Mouse (Mus musculus) left cerebral cortex, adult 9 months (tissue): ENCODE results near the gene Selenoi.
"Not testable (repeated sequence)": the region's sequence is repeated elsewhere in the genome, so short reads cannot be mapped to it uniquely, and the experiment has no call there.

Experiments
- DNase-seq, 2 experiments: peaks; one replicate each; pipeline ENCODE4 v3.0.0; 2022; ENCODE audit warnings: low spot score in 2 of 2

Gene Selenoi

DNA sequence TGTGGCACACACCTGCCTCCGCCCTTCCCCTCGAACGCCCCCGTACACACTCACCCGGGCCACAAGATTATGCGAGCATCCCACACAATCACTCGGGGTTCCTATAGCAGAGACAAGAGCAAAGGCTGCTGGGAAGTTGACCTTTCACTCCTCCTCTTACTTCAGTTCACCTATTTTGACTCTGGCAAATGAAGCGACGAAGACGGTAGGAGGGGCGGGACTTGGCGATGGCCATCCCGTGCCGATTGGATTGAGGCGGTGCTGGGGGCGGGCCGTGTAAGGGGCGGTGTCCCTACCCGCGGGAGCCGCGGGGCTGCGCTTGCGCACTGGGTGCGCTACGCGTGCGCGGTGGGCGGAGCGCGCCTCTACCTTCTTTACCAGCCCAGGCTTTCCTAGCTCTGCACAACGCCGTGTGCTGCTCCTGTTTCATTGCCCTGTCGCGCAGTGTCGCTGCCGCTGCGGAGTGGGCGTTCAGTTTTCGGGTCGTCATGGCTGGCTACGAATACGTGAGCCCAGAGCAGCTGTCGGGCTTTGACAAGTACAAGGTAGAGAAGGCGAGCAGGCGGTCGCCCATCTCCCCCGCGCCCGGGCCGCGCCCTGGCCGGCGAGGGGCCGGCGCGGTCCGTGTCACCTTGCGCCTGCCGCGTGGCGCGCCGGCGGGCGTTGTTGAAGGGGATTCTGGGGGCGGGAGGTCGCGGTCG lies at the start of gene Selenoi:
Selenoi (plus strand) TSS at position 311 of the 701 bp plus-strand sequence.
- peak; percentile 98 to 99 for DNase-seq

DNA sequence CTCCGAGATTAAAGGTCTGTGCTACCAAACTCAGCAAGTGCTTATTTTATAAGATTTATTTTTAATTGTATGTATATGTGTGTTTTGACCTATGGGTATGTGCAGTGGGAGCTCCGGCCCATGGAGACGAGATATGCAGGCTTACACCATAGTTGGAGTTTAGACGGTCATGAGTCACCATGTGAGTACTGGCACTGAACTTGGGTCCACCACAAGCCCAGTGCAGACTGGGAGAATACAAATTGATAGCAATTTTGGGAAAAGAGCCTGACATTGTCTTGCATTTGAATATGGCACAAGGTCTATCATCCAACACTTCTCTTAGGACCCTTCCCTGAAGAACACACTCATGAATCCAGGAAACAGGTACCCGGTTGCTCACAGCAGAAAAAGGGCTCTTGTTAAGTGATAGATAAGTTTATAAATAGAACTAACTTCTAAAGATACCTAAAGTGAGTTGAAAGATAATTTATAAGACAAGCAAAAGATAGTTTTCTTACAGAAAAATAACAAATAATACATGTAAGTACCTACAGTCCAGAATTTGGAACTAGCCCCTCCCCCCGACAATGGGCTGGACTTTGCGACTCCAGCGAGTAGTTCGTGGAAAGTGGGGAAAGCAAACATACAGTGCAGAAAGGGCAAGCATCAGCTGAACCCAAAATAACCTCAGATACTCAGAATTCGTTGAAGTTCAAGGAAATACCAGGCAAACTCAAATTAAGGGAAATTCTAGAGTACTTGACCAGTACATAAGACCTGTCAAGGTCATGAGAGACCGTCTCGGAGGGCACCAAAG lies 44.5 kb upstream of the Selenoi start:
- DNase-seq = no peak

DNA sequence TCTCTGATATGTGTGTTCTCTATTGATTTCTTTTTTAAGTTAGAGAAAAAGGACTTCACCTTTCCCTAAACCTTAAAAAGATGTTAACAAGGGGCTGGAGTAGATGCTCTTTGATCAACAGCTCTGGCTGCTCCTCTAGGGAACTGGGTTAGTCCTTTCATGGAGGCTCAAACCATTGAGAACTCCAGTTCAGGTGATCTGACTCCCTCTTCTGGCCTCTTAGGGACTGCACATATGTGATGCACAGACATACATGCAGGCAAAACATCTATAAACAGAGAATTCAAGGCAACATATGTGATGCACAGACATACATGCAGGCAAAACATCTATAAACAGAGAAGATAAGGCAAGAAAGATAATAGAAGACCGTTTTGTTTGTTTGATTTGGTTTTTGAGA lies 39.9 kb upstream of the Selenoi start:
- DNase-seq = no peak

DNA sequence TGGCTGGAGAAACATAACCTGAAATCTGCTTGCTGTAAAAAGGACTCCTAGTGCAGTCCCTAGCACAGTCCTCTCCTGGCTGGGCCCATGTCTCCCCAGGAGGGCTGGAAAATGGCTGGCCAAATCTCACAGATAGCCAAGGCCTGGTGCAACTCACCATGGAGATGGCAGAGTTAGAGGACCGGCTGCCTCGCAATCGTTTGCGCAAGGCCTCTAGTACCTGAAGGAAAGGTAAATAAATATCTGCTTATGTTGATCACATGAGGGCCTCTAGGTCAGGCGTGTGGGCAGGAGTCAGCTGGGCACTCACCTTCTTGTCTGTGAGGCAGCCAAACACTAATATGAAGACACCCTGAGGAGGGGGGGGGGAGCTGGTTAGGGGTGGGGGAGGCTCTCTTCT lies 37.0 kb upstream of the Selenoi start:
- DNase-seq = no peak

DNA sequence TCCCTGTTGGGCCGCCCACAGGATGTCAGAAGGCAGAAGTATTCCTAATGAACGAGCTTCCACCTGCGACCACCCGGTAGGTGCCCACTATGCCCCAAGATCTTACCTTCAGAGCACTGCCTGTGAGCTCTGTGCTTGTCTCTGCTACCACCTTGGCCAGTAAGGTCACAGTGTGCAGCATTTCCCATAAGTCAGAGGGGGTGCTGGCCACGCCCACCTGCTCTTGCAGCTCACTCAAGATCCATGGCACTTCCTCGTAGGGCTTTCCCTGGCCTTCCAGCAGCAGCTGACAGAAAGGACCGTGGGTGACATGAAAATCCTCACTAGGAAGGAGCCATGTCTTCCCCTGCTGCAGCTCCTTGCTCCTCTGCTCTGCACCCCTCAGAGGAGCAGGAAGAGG lies 34.1 kb upstream of the Selenoi start:
- DNase-seq = no peak

DNA sequence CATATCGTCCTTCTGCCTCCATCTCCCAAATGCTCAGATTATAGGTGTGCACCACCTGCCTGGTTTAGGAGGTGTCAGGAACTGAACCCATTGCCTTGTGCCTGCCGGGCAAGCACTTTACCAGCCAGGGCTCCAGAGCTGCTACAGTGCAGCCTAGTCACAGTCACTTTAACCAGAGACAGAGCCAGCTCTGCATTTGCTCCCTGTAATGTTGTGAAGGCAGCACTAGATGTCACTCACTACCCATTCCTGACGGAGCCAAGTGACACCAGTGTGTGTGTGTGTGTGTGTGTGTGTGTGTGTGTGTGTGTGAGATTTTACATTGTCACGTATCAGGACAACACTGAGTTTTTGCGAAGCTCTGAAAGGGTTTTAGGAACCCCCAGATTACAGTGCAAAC lies 30.9 kb upstream of the Selenoi start:
- DNase-seq = peak in 1 of 2 experiments; percentile 34

DNA sequence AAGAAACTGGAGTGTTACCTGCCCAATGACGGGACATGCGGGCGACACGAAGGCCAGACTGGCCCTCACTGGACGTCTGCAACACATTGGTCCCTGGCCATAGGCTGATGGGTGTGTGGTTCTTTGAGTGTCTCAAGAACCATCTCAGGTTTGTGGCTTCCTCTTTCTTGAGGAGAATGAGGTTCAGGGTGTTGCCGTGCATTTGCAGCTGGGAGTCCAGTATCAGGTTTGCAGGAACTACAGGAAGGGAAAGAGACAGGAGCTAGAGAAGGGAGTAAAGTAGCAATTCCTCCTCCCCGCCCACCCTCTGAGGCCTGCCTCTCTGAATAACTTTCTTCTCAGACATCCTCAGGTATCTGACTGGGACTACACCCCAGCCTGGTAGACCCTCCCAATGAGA lies 30.2 kb upstream of the Selenoi start:
- DNase-seq = no peak

DNA sequence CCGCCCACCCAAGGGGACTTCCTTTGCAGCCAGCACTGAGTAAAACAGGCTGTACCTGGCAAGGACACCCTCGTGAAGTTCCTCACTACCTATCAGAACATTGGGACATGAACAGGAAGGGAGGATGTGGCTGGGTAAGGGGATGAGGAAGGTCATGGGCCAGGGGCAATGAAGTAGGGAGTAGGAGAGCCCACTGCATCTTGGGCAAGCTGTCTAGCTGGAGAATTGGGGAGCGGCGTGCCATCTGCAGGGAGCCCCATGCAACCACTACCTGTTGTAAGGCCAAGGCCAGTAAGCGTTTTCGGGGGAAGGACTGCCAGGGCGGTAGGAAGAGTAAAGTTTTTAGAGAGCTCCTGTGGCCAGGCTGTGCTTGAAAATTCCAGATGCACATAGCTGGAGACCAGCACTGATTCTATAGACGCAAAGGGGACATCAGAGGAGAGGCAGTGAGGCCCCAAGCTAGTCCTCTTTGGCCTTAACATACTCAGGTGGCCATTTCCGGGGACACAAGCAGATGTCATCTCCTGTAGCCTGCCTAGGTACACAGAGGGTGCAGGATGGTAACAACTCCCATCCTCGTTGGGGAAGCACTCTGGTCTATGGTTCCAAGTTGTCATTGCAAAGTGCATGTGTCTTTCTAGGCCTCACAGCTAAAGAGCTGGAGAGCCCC lies 29.0 kb upstream of the Selenoi start:
- DNase-seq = no peak

DNA sequence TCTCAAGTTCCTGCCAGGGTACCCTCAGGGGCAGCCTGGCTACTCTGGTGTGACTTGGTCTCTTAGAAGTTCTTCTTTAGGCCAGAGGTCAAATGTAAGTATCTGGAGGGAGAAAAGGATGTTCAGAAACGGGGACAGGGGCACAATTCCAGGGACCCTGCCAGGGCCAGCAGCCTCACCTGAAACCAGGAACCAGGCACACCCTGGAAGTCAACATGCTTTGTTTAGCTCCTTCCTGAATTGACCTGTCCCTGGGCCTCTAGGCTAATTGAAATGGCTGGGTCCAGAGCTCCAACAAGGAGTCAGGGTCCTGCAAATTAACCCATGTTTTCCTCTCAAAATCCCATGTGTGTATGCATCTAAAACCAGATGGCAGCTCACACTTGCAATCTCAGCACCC lies 27.9 kb upstream of the Selenoi start:
- DNase-seq = no peak

DNA sequence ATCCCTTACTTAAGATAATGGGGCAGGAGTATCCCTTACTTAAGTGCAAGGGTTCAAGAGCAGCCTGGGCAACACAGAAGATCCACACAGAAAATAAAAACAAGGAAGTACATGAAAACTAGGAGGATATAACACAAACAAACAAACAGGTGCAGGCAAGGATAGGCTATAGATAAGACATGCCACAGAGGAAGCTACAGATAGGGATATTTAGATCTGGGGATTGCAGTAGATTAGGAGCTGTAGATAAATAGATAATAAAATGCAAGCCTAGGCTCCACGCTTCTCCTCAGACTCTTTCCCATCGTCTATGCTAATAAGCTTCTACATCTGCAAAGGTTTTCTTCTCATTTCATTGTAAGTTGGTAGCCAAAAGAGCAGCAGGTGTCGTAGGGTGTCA lies 27.3 kb upstream of the Selenoi start:
- no peak for DNase-seq

DNA sequence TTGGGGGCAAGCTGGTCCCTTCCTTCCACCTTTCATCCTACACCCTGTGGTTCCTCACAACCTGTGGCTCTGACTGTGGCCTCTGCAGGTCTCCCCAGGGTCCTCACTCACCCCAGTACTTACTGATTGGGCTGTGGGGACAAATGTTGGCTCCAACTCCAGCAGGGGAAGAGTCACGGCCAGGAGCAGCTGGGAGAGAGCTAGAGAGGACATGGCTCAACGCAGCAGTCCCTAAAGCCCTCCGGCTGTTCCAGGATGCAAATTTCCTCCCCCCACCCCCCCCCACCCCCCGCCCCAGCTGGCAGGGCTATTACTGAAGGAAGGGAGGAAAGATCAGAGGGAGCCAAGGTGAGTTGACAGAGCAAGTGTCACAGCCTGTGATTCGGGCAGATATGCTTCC lies 26.9 kb upstream of the Selenoi start, which contains the start of gene Adgrf3:
Adgrf3 (minus strand) TSS at position 230 of the 400 bp plus-strand sequence.
- no peak for DNase-seq

DNA sequence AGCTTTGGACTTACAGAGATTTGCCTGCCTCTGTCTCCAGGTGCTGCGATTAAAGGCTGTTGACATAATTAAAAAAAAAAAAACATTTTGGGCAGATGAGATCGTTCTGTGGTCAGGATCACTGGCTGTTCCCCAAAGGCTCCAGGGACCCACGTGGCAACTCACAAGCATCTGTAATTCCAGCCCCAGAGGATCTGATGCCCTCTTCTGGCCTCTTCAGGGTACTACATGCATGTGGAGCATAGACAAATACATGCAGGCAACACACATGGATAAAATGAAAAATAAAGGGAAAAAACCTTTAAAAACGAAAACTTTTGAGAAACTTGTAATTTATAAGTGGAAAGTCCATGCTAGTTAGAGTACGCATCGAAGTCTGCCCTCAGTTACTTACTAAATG lies 25.1 kb upstream of the Selenoi start:
- DNase-seq = no peak

DNA sequence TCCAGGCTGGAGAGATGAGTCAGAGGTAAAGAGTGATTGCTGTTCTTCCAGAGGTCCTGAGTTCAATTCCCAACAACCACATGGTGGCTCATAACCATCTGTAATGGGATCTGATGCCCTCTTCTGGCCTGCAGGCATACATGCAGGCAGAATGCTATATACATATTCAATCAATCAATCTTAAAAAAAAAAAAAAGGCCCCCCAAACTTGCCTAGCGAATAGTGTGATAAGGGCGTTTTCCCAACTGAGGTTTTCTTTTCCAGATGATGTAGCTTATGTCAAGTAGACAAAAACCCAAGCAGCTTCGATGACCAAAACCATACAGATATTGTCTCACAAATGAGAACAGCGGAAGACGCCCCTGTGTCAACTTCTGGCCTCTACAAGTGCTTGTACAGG lies 21.6 kb upstream of the Selenoi start:
- not testable (repeated sequence) for DNase-seq

DNA sequence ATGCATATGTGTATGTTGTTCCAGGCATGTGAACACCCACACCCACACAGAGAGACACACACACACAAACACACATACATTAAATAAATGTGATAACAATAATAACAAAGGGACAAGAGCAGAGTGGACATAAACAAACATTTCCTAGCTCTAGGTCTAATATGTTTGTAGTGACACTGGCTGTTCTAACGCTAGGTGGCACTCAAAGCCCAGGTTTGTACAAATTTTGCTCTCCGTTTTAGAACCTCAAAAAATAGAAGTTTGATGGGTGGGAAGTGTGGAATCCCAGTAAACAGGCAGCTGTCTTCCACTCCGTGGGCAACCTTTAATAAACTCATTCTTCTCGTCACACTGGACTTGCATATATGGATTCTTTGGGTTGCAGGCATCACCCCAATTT lies 17.5 kb upstream of the Selenoi start:
- DNase-seq = peak in 1 of 2 experiments; percentile 67

DNA sequence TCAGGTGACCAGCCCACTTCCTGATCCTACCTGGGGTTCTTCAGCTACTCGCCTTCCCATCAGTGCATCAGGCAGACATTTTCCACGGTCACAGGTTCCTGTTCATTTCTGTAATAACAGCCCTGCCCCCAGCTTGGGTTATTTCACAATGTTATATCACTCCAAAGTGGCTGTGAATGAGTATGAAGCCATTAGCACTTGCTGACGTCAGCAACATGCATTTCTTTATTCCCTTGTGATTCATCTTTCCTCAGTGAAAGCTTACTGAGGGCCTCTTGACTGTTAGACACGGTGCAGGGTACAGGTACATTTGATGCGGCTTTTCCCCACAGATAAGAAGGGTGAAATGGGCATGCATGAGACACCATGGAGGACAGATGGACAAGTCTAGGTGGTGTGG lies 16.4 kb upstream of the Selenoi start:
- DNase-seq = no peak

DNA sequence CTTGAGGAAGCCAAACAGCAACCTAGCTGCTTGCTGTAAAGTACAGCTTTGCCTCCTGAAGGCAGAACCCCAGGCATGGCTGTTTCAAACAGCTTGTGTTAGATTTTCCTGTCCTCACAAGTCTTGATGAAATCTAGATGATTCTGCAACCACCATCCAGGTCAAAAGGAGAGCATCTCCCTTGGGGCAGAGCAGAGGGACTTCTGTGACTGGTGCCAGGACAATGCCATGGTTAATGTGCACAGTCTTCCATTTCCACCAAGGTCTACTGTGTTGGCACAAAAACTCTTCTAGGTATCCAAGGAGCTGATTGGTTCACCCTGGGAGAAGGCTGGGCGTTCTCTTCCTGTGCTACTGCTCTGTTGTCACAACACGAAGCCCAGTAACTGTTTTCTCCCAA lies 12.7 kb upstream of the Selenoi start:
- DNase-seq = no peak

DNA sequence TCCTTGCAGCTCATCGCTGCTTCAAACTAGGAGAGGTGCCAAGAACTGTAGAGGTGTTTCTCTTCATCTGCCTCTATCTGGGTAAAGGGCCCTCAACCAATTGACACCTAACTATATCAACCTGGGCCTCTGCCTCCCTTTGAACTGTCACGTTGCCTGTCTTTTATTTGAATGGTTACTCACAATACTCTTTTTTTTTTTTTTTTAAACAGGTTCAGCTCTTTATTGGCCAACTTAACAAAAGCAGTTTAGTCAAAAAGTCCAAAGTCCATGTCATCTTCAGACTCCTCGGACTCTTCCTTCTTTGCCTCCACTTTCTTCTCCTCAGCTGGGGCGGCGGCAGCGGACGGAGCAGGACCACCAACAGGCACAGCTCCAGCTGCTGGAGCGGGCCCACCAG lies 11.7 kb upstream of the Selenoi start:
- no peak for DNase-seq

DNA sequence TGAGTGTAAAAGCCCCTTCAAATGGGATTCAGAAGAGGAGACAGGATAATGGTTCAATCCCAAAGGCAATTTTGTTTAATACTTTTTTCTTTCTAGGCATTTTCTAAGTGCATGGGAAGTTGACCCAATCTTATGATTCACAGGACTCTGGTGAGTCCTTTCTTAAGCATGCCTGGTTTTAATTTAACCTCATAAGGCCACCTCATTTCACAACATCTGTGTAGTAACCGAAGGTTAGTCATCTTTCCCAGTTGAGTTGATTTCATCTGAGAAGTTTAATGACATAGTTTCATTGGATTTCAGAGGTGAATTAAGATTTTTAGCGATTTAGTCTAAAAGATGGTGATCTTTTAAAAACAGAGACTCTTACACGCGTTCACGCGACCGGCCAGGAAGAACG lies 9.7 kb upstream of the Selenoi start:
- DNase-seq = no peak

DNA sequence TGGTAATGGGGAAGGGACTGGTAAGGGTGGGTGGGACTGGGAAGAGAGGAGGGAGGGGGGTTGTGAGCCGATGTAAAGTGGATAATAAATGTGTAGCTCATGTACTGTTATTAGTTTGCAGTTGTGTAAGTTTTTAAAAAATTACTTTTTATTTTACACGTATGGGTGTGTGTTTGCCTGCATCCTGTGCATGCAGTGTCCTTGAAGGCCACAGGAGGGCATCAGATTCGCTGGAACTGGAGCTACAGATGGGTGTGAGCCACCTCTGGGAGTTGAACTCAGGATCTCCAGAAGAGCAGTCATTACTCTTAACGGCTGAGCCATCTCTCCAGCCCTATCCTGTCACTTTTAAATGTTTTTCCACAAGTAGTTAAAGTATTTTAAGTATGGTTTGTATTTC lies 1.5 kb upstream of the Selenoi start:
- peak in 1 of 2 experiments; percentile 35 for DNase-seq

DNA sequence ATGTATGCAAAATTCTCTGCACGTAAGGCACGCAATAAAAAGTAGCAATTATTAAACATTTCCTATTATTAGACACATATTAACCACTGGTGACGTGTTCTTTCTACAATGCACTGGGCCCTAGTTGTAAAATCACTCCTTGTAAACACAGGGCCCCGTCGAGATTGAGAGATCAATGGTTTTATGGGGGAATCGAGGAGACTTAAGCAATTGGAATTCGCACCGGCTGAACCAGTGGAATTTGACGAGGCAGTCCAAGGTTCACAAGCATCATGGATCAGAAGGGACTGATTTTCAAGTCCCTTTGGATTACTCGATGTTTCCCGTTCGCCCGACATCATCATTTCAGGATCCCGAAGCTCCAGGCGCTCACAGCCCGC lies 500 bp upstream of the Selenoi start:
- no peak for DNase-seq

DNA sequence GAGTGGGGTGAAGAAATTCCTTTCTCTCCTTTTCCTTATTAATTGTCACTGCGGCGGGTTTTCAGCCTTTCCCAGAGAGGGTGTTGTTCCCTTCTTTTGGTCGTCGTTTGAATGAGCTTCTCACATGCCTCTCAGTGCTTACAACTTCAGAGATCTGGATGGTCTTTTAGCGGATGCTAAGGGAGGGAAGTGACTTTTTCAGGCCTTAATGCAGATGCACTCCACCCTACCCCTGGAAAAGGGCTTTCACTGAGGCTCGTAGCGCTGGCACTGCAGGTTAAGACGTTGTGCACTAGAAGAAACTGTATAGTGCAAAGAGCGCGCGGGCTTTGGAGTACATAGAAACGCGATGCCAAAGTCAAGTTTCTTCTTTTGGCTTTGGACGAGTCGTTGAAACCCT lies 661 bp downstream of the Selenoi start:
- no peak for DNase-seq

DNA sequence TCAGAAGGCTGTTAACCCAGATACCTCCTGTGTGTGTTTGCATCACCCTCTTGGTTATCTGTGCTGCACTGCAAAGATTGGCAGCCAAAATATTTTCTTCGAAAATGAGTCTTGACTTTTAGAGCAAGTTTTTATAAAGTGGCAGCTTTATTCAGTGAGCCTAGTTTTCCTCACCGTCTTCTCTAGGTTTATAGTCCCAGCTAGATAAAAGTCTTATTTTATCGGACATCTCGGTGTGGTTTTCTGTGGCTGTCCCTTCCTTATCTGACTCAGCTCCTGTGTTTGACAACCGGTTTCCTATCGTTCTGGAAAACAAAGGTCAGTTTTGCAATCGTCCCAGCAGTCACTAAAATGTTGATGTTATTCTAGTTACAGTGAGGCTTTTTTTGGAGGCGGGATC lies 1.6 kb downstream of the Selenoi start:
- DNase-seq = no peak

DNA sequence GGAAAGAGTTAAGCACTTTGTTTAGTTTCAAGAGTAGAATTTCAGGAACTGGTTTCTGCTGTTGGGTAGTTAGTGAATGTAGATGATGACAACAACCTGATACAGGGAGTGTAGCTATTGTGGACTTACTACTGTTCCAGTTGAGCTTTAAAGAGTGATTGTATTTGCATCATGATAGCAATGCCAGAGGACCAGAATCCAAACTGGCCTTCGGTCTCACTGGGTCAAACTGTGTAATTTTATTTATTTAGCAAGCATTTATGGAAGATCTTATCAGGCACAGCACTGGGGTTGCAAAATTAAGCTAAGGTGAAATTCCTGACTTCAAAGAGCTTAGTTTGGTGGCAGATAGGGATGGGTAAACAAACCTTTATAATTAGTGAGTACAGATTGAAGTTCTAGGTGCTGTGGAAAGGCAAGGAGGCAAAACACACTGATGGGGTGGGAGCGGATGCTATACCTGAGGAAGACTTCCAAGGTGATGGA lies 3.3 kb downstream of the Selenoi start:
- DNase-seq = no peak
